Mouse (Mus musculus) thymus, postnatal 0 days (tissue): ENCODE results near the gene Rtl1. TPM values are rescaled to one million over a fixed set of nuclear protein-coding genes. Genes with fewer than 3 reads are reported as not detected.

Experiments used
- DNase-seq: peaks from one replicate; pipeline ENCODE4 v3.0.0-alpha.2; 2015; ENCODE audit warnings: low spot score
- polyA plus RNA-seq: library from polyadenylated mRNA; unstranded; fragments of >200 nt; fragmentation: Nextera tagmentation; extraction: Ambion mirVana; gene quantifications from 2 replicates; pipeline ENCODE4 v1.2.1, GENCODE M21; 2015

Gene Rtl1
- 0.05 and 0.10 TPM in 2 replicates for polyA plus RNA-seq

GRCm38 (mm10) chr12:109600230-109600629 is at the start of gene Rtl1:
Rtl1 (minus strand) TSS chr12:109600330.
- DNase-seq, result no peak

- no peak for DNase-seq
These were observed 40.5 kb upstream of the Rtl1 start for GRCm38 (mm10) chr12:109640560-109641167.

DNA sequence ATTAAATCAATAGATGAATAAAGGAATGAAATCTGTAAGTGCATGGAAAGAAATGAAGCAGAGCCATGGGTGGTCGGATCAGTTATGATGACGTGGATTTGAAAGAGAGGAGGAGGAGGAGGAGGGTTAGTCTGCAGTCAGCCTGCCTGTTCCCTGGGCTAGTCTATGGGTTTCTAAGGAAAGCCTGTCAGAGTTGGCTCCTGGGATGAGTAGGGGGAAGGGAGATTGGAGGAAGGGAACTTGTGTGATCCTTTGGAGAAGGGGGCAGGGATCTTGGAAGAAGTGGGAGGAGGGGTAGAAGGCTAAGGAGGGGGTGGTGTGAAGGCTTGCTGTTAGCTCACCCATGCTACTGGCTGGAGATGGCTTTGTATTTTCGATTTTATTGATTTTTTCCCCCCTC is 31.9 kb upstream of the Rtl1 start:
- DNase-seq, result no peak

- DNase-seq, result no peak
These were observed 28.8 kb upstream of the Rtl1 start for GRCm38 (mm10) chr12:109628887-109629286.

- no peak for DNase-seq
These were observed 26.8 kb upstream of the Rtl1 start for GRCm38 (mm10) chr12:109626910-109627309.

- DNase-seq, result no peak
These were observed 20.1 kb upstream of the Rtl1 start for GRCm38 (mm10) chr12:109620196-109620595.

DNA sequence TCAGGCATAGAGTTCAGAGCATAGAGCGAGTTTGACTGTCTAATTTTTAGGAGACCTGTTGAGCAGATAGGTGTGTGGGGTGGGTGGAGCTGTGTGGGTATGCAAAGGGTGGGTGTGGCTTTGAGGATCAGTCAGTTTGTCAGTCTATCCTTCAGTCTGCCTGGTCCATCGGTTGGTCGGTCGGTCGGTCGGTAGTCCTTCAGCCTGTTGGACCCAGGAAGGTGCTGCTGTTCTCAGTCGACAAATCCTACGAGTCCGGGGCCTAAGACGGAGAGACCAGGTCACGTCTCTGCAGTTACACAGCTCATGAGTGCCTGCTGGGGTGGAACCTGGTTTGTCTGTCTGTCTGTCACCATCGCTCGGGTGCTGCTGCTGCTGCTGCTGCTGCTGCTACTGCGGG is 17.9 kb upstream of the Rtl1 start:
- DNase-seq, result no peak

GRCm38 (mm10) chr12:109617126-109617525 is 17.0 kb upstream of the Rtl1 start:
- DNase-seq, result no peak

DNA sequence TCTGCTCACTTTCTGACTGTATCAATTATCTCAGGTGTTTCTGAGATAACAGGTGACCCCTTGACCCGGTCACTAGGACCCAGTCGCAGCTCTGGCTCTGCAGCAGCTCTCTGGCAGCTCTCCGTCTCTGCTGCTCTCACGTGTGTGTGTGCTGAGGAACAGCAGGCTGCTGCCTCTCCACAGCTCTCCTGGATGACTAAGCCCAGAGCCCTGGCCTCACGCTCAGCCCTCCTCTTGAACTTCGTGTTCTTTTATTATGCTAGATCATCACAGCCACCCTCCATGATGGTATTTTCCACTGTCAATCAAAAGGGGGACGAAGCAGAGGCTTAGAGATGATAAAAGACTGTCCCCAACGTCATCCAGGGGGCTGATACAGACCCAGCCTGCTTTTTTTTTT is 15.2 kb upstream of the Rtl1 start:
- DNase-seq, result no peak

GRCm38 (mm10) chr12:109614416-109614815 is 14.3 kb upstream of the Rtl1 start:
- DNase-seq, result no peak

DNA sequence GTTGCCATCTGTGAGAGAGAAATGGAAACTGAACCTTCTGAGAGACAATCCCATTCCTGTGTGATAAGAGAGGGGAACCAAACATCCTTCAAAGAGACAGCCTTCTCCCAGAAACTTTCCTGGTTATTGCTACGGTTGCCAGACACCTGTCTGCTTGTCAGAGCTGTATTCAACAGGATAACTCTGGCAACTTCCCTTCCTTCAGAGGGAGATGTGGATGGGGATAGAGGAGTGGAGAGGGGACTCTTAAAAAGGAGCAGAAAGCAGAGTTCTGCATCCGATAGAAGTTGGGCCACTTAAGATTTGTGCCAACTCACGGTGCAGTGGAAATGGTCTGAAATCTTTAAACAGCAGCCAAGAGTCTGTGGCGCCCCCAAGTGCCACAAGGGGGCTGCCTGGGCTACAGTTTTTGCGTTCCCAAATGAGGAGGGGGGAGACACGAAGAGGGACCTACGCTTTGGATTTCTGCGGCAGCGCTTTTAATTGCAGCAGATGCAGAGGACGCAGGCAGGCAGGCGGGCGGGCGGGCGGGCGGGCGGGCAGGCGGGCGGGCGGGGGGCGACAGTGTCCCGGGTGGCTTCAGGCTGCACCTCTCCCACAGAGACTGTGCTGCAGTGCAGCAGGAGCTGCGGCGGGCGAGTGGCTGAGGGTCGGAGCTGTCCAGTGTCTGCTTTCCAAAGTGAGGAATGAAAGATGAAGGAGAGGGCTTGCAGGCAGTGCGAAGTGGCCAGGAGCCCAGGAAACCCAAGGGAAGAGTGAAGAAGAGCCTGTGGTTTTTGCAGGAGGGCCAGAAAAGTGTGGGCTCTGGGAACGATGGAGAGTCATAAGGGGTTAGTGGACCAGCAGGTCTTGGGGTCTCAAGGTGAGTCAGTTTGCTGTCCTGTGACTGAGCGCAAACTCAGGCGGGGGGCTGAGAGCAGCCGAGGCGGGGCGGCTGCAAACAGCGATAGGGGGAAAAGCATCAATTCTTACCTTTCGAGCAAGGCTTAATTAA is 12.6 kb upstream of the Rtl1 start:
- DNase-seq, result no peak

GRCm38 (mm10) chr12:109608576-109609440 is 8.7 kb upstream of the Rtl1 start:
- DNase-seq, result no peak

DNA sequence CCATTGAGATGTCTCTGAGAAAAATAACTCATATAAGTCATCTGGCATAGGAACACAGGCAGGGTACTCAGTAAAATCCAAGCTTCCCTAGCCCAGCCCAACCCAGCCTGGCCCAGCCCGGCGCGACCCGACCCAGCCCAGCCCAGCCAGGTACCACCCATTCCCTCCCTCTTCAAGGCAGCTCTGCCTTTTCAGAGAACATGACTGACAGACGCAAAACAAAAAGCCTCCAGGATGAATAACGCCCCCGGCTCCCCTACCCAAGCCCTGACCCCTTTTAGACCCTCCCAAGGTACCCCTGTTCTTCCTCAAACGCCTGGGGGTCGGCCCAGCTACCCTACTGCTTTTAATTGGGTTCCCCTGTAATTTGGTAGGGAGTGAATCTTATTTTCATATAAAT is 7.8 kb upstream of the Rtl1 start:
- no peak for DNase-seq

GRCm38 (mm10) chr12:109607191-109607590 is 7.1 kb upstream of the Rtl1 start:
- DNase-seq, result no peak

DNA sequence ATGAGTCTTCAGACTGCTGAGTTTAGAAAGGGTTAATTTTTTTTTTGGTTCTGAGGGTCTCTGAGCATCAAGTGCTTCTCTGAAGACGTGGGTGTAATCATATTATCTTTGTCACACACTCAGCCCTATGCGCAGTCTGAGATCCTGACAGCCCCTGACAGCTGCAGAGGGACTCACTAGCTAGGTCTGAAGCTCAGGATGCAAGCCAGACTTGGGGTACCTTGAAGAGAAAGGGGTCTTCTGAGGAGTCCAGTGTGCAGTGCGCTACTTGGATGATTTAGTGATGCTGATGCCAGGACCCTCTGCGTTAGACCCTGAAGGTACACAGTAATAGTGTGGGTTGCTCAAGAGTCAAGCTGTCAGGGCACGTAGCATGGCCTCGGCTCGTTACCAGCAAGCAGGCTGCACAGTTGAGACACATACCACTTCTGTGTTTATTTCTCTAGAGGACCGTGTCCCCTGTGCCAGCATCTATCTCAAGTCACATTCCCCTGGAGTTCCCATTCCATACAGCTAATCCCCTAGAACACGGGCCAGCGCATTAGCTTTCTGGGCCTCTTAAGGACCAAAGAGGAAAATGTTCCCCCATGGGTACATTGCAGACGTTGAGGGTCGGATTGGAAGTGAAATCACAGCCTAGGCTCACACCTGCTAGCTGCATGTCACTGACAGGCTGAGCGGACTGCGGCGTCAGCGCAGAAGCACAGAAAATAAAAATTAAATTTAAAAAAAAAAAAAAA is 5.0 kb upstream of the Rtl1 start:
- no peak for DNase-seq

GRCm38 (mm10) chr12:109598551-109599250 is 1.4 kb downstream of the Rtl1 start:
- DNase-seq, result no peak

- DNase-seq, result no peak
These were observed 3.4 kb downstream of the Rtl1 start for GRCm38 (mm10) chr12:109596726-109597125.

DNA sequence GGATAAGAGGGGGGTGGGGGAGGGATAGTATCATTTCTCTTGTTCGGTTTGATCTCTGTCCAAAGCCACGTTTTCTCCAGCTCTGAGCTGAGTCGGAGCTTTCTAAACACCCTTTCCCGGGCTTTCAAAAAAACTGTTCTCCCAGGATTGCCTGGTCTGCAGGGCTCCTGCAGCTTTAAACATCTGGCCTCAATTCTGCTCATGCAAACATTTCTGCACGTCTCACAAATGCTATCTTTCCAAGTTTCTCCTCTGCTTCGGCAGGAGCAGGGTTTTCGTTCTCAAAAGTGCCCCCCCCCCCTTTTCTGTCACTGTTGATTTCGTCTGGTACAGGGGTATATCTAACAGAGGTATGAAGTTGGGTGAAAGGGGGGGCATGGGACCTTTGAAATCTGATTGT is 3.9 kb downstream of the Rtl1 start:
- no peak for DNase-seq

DNA sequence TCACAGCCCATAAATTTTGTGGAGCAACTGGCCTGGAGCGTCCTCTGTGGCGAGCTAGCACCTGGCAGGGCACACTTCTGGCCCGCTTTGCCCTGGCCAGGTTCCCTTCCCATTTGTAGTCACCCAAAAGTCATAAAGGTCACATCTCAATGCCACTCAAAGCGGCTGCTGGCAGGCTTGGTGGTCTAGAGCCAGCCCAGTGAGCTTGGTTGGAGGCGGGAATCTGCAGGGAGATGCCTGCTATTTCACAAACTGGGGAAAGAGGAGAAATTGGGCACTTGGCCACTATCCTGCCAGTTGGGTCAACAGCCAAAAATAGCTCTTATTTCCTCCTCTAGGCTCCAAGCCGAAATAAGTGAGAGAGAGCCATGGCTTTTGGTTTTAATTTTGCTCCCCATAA is 4.4 kb downstream of the Rtl1 start:
- DNase-seq, result no peak

- no peak for DNase-seq
These were observed 5.2 kb downstream of the Rtl1 start for GRCm38 (mm10) chr12:109594961-109595360.
